Mouse (Mus musculus) spleen, postnatal 14 days (tissue): ENCODE data around the gene Castor2.

Source experiments
- DNase-seq, 2 experiments: peaks; one replicate each; pipeline ENCODE4 v3.0.0; 2021 to 2022; ENCODE audit warnings: low spot score in 2 of 2

Castor2 gene

GRCm38 (mm10) chr5:134155916-134156466 lies 56.5 kb downstream of the Castor2 start:
- no peak for DNase-seq

GRCm38 (mm10) chr5:134164688-134165087 lies 65.2 kb downstream of the Castor2 start:
- DNase-seq = no peak

- DNase-seq = no peak
Observed at GRCm38 (mm10) chr5:134166642-134167041, 67.1 kb downstream of the Castor2 start.

GRCm38 (mm10) chr5:134168033-134168432 lies 68.5 kb downstream of the Castor2 start:
- DNase-seq = no peak

GRCm38 (mm10) chr5:134169231-134169630 lies 69.7 kb downstream of the Castor2 start:
- DNase-seq = no peak

GRCm38 (mm10) chr5:134170167-134170566 lies 70.7 kb downstream of the Castor2 start:
- no peak for DNase-seq

- DNase-seq = peak in 1 of 2 experiments; percentile 47
Observed at GRCm38 (mm10) chr5:134173206-134173605, 73.7 kb downstream of the Castor2 start.

- no peak for DNase-seq
Observed at GRCm38 (mm10) chr5:134175696-134176095, 76.2 kb downstream of the Castor2 start.

- peak; percentile 61 to 77 for DNase-seq
Observed at GRCm38 (mm10) chr5:134176169-134176881, 76.8 kb downstream of the Castor2 start, which contains the start of gene Rcc1l. TSS of gene Rcc1l (minus strand) at chr5:134176774.

GRCm38 (mm10) chr5:134178536-134178935 lies 79.0 kb downstream of the Castor2 start:
- no peak for DNase-seq

- DNase-seq = peak; percentile 59 to 77
Observed at GRCm38 (mm10) chr5:134179871-134180270, 80.4 kb downstream of the Castor2 start.

- DNase-seq = no peak
Observed at GRCm38 (mm10) chr5:134182172-134182571, 82.7 kb downstream of the Castor2 start.

- DNase-seq = no peak
Observed at GRCm38 (mm10) chr5:134182735-134183134, 83.2 kb downstream of the Castor2 start.

GRCm38 (mm10) chr5:134183162-134183561 lies 83.7 kb downstream of the Castor2 start:
- DNase-seq = no peak

- DNase-seq = peak; percentile 96 to 98
Observed at GRCm38 (mm10) chr5:134183880-134184808, 84.6 kb downstream of the Castor2 start, which contains the start of gene Gtf2ird2. TSS of gene Gtf2ird2 (plus strand) at chr5:134184019.

GRCm38 (mm10) chr5:134186059-134186458 lies 86.5 kb downstream of the Castor2 start:
- DNase-seq = no peak

GRCm38 (mm10) chr5:134186961-134187731 lies 87.6 kb downstream of the Castor2 start:
- DNase-seq = peak; percentile 47 to 67

GRCm38 (mm10) chr5:134188571-134188970 lies 89.1 kb downstream of the Castor2 start:
- no peak for DNase-seq

- no peak for DNase-seq
Observed at GRCm38 (mm10) chr5:134193664-134194063, 94.2 kb downstream of the Castor2 start.
